Mouse (Mus musculus): ENCODE measurements around the gene Abcf2.

DNA sequence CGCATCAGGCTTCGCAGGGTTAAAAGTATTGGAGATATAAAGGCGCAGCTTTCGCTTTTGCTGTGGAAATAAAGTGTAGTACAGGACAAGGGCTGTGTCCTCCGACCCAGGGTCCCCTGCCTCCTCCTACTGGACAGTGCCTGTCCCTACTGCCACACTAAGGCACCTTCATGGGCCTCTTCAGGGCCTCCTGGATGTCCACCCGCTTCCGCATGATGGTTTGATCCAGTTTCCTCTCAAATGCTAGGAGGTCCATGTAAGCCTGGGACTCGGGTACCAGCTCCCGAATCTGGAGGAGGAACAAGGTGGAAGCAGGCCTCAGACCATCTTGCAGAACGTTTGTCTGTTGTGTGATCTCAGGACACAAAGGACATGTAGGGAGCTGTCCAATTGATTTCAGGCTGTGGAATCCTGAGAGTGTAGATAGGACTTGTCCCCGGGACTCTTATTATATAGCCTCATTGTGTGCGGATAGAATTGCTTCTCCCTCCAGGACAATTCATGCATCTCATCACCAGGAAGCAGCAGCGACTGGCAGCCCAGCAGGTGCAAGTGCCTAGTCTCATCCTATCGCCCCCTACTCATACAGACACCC is 18.6 kb upstream of the Abcf2 start:
- TF ChIP-seq CTCF (IDR thresholded peaks at IDR 0.05; ENCODE audit: insufficient read depth, low read length), result no peak
- no peak for TF ChIP-seq POLR2A (IDR thresholded peaks at IDR 0.05; ENCODE audit: borderline replicate concordance, extremely low read depth, low read depth, low read length)

Data from lung, adult 2 months (tissue).